Mouse (Mus musculus) MEL (cell line): ENCODE measurements around the gene Spata3.

Experiments used
- CTCF ChIP-seq, 3 experiments: IDR thresholded peaks in 2 of 3; conservative IDR thresholded peaks in 1 of 3; 2 replicates each; pipeline ENCODE4 v1.5.1; 2011 to 2012; ENCODE audit warnings: low read length in 3 of 3, low read depth in 2 of 3, mild to moderate bottlenecking in 2 of 3, improper control_type of control experiment in 1 of 3, inconsistent platforms in 1 of 3, mixed read lengths in 1 of 3, moderate library complexity in 1 of 3; ENCODE audit not compliant: control insufficient read depth in 1 of 3, insufficient read depth in 1 of 3, poor library complexity in 1 of 3, severe bottlenecking in 1 of 3
- E2F4 ChIP-seq: IDR thresholded peaks from 2 replicates; pipeline ENCODE4 v1.6.1; 2011; ENCODE audit warnings: low read depth, low read length, improper control_type of control experiment, borderline replicate concordance
- ETS1 ChIP-seq: IDR thresholded peaks from 2 replicates; pipeline ENCODE4 v1.6.1; 2012; ENCODE audit warnings: low read depth, mild to moderate bottlenecking, inconsistent platforms, low read length, improper control_type of control experiment, moderate library complexity
- GATA1 ChIP-seq: IDR thresholded peaks from 2 replicates; pipeline ENCODE4 v1.6.1; 2011; ENCODE audit warnings: low read depth, low read length, improper control_type of control experiment
- MAX ChIP-seq: IDR thresholded peaks from 2 replicates; pipeline ENCODE4 v1.6.1; 2011; ENCODE audit warnings: low read length, improper control_type of control experiment
- MAZ ChIP-seq: IDR thresholded peaks from 2 replicates; pipeline ENCODE4 v1.6.1; 2012; ENCODE audit warnings: low read depth, mild to moderate bottlenecking, inconsistent platforms, low read length, improper control_type of control experiment
- POLR2A ChIP-seq, 2 experiments: IDR thresholded peaks; 2 replicates each; pipeline ENCODE4 v1.6.1; 2011 to 2012; ENCODE audit warnings: low read length in 2 of 2, mild to moderate bottlenecking in 2 of 2, control low read depth in 1 of 2, improper control_type of control experiment in 1 of 2, low read depth in 1 of 2, moderate library complexity in 1 of 2; ENCODE audit not compliant: control insufficient read depth in 1 of 2, insufficient read depth in 1 of 2, poor library complexity in 1 of 2
- ZC3H11A ChIP-seq: IDR thresholded peaks from 2 replicates; pipeline ENCODE4 v1.6.1; 2012; ENCODE audit warnings: low read depth, mild to moderate bottlenecking, inconsistent platforms, low read length, improper control_type of control experiment

DNA sequence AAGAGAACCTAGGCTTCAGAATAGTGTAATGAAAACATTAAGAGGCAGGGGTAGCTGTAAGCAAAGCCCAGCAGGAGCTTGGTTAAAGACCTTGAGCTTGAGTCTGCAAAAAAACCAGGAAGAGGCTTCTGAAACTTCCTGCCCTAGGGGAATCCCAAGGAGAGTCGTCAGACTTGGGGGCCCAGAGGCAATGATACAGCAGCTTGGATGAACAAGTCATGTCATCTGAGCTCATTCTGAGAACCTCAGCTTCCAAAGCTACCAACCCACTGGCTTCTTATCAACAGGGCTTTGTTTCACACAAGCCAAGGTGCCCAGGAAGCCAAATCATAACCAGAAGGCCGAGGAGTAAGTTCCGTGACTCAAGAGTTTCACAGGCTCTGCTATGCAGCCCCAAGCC is 30.8 kb upstream of the Spata3 start:
- TF ChIP-seq MAX, result no peak
- no peak for TF ChIP-seq CTCF (IDR thresholded peaks at IDR 0.05 in 2 of 3, conservative IDR thresholded peaks at IDR 0.05 in 1 of 3; ENCODE audit: control insufficient read depth in 1 of 3, insufficient read depth in 1 of 3, low read depth in 2 of 3, low read length in 3 of 3, poor library complexity in 1 of 3, severe bottlenecking in 1 of 3)
- no peak for TF ChIP-seq MAZ
- TF ChIP-seq POLR2A (IDR thresholded peaks at IDR 0.05; ENCODE audit: control insufficient read depth in 1 of 2, insufficient read depth in 1 of 2, low read depth in 1 of 2, low read length in 2 of 2, poor library complexity in 1 of 2), result no peak
- TF ChIP-seq ETS1, result no peak
- TF ChIP-seq ZC3H11A, result no peak
- TF ChIP-seq GATA1, result no peak
- no peak for TF ChIP-seq E2F4
